Mouse (Mus musculus) lung, postnatal 14 days (tissue): ENCODE data around the gene Nploc4.
"Not testable (repeated sequence)": the region's sequence is repeated elsewhere in the genome, so short reads cannot be mapped to it uniquely, and the experiment has no call there.

Experiments used
- DNase-seq: peaks from one replicate; pipeline ENCODE4 v3.0.0; 2021

Gene Nploc4

GRCm38 (mm10) chr11:120377337-120377736, 60.2 kb downstream of the Nploc4 start:
- no peak for DNase-seq

DNA sequence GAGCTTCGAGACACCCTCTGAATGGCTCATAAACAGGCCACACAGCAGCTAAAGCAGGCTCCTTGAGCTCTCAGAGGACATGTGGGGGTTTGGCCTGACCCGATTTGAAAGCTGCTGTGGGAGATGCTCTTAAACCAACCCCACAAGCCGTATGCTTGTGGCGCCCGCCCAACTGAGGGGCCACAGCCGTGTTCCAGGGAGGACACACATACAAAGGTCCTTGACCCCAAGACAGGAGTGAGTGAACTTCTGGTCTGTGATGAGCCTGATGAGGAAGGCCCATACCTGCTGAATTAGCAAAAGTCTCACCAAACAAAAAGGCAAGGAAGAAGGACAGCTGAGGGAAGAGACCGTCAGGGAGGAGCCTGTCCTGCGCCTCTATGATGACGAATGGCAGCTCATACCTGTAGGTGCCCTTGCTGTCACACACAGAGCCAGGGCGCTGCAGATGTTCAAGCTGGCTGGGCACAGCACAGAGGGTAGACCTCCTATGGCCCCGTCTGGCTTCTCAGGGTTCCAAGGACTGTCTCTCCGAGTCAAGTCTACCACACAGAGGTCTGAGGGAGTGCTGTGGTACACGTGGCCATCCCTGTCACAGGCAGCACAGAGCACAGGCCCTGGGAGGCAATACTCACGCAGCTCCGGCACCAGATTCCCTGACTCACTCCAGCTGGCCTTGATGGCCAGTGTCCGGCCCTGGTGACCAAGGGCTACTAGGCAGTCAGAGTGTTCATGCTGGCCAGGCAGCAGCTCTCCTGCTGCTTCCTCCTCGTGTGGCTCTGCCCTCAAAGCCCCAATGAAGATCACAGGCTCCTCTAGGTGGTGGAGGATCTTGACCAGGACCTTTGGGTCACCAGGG, 61.0 kb downstream of the Nploc4 start:
- no peak for DNase-seq

DNA sequence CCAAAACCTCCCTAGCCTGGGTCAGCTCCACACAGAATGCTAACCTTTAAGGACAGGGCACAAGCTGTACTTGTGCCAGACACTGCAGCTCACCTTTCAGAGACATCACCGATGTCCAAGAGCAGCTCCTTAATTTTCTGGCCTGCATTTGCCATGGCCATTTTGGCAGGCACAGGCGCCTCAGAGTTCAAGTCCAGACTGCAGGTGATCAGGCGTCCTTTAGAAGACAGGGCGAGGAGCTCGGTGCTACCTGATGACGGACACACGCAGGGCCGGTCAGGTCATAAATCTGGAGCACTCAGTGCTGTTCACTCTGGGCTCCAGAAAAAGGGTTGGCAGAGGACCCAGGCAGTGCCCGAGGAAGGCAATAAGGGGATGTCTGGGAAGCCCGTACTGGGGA, 62.2 kb downstream of the Nploc4 start:
- DNase-seq, result no peak

DNA sequence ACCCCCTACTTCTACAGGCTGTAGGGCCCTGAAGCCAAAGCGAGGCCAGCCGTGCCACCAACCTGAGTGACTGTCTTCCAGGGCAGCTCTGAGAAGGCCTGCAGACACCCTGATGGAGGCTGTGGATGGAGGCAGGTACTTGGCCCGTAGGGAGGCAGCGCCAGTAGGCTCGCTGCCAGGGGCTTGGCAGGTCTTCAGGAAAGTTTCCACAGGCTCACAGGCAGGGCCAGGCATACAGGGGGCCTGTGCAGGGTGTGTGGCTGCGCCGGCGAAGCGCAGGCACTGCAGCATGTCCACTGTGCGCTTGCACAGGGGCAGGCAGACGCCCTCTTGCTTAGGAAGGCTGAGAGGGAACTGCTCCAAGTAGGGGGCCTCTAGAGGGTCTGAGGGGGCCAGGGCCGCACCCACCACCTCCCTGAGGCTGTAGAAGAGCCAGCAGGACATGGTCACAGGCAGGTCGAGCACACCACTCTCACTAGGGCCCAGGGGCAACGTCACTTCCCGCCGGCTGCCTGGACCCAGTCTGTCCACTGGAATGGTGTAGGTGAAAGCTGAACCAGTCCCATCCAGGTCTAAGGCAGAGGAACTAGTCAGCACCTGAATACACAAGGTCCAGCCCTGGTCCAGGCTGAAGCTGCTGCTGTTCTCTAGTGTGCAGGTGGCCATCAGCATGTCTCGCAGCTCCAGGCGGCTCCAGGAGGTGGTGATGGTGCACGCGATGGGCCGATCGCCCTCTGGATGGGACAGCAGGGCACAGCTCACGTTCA, 63.5 kb downstream of the Nploc4 start:
- DNase-seq, result peak; percentile 67

DNA sequence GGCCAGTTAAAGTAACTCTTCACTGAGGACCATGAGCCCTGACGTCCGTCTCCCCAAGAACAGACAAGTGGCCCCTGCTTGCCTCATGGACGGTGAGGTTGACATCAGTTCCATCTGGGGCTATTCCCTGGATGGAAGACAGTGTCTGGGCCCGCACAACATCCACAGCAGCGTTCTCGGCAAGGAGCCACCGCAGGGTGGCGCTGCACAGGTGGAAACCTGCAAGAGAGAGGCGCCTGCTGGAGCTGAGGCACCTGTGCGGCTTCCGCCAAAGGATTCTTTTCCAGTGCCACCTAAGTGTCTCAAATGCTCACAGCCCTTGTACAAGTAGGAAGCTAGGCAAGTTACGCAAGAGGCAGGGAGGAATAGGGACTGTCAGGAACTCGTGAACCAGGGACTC, 64.5 kb downstream of the Nploc4 start:
- DNase-seq, result no peak

DNA sequence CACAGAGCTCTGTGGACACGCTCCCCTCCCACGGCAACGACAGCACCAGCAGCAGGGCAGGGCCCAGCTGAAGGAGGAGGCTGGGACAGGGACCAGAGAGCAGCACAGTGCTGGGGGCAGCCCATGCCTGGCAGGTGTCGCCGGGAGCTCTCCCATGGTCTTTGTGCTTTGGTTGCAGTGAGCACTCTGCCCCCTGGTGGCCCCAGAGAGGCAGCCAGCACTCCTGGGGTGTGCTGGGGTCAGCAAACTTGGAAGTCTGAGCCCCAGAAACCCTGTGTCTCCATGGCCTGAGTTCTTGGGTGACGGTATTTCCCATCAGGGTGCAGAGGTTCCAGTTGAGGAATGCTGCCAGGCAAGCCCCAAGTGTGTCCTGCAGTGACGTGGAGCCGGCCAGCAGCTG, 67.9 kb downstream of the Nploc4 start:
- peak; percentile 80 for DNase-seq

DNA sequence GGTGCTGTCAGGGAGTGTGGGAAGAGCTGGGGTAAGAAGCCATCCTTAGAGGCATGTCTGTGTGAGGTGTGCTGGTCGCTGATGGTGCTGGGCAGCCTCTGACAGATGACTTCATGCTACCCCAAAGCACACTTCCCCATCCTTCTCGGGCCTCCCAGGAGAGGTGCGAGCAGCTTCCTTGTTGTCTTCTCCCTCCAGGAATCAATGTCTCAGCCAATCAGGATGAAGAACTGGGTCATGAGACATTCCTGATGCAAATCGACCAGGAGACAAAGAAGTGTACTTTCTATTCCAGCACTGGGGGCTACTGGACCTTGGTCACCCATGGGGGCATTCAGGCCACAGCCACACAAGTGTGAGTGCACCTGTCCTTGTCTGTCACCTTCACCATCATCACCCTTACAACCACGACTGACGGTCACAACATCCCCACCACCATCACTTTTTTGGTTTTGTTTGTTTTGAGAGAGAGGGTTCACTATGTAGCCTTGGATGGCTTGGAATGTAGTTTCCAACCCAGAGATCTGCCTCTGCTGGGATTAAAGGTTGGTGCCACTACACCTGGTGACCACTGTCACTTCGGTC, 71.0 kb downstream of the Nploc4 start:
- no peak for DNase-seq

GRCm38 (mm10) chr11:120362891-120363290, 74.6 kb downstream of the Nploc4 start:
- DNase-seq, result no peak

GRCm38 (mm10) chr11:120361295-120361694, 76.2 kb downstream of the Nploc4 start, which contains the start of gene Fscn2:
TSS of gene Fscn2 (plus strand) at chr11:120361534.
- DNase-seq, result no peak

- DNase-seq, result no peak
Observed at GRCm38 (mm10) chr11:120360755-120361154, 76.8 kb downstream of the Nploc4 start.

- no peak for DNase-seq
Observed at GRCm38 (mm10) chr11:120360062-120360461, 77.4 kb downstream of the Nploc4 start.

- no peak for DNase-seq
Observed at GRCm38 (mm10) chr11:120359391-120359790, 78.1 kb downstream of the Nploc4 start.

DNA sequence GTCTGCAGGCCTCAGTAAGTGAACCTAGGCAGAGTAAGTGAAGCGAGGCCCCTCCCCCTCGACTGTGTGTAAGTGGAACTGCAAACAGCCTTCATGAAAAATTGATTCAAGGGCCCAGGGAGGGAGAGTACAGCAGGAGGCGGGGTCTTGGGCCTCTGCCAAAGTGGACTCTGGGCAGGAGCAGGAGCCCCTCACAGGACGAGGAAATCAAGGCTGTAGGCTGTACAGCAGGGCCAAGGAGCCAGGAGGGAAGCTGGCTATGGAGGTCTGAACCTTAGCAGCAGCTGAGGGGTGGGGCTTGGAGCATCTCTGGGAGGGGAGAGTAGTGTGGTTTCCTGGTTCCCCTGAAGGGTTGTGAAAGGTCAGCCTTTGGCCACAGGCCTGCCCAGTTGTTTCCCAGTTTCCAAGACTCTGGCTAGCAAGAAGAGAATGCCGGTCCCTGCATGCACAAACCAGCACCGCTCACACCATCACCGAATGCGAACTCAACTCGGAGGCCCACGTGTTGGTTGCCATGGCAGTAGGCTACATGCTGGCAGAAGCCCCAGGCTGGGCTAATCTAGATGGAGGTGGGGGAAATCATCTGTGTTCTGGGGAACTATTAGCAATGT, 79.6 kb downstream of the Nploc4 start:
- peak; percentile 79 for DNase-seq

DNA sequence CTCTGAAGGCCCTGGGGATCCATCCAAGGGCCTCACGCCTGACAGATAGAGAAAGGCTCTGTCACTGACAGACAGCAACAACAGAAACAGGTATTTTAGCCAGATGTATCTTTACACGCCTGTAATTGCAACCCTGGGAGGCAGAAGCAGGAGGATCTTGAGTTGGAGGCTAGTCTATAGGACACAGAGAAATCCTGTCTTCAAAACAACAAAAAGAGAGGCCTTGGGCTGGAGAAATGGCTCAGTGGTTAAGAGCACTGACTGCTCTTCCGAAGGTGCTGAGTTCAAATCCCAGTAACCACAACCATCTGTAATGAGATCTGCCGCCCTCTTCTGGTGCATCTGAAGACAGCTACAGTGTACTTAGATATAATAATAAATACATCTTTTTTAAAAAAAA, 80.6 kb downstream of the Nploc4 start:
- DNase-seq, result no peak

- no peak for DNase-seq
Observed at GRCm38 (mm10) chr11:120356319-120356840, 81.1 kb downstream of the Nploc4 start.

DNA sequence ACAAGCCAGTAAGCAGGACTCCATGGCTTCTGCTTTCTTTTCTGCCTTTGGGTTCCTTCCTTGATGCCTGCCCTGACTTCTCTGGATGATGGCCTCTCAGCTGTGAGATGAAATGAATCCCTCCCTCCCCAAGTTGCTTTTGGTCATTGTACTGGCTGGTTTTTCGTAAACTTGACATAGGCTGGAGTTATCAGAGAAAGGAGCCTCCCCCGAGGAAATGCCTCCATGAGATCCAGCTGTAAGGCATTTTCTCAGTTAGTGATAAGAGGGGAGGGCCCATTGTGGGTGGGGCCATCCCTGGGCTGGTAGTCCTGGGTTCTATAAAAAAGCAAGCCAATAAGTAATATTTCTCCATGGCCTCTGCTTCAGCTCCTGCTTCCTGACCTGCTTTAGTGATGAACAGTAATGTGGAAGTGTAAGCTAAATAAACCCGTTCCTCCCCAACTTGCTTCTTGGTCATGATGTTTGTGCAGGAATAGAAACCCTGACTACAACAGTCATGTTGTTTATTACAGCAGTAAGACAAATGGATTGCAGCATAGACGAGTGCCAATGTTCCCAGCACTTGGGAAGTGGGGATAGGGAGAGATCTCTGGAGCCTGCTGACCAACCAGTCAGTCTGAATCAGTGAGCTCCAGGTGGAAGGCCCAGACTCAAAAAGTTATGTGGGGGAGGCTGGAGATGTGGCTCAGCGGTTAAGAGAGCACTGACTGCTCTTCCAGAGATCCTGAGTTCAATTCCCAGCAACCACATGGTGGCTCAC, 82.0 kb downstream of the Nploc4 start:
- DNase-seq, result no peak

GRCm38 (mm10) chr11:120354304-120355276, 82.9 kb downstream of the Nploc4 start:
- DNase-seq, result no peak

- peak; percentile 91 for DNase-seq
Observed at GRCm38 (mm10) chr11:120353500-120354303, 83.8 kb downstream of the Nploc4 start.

DNA sequence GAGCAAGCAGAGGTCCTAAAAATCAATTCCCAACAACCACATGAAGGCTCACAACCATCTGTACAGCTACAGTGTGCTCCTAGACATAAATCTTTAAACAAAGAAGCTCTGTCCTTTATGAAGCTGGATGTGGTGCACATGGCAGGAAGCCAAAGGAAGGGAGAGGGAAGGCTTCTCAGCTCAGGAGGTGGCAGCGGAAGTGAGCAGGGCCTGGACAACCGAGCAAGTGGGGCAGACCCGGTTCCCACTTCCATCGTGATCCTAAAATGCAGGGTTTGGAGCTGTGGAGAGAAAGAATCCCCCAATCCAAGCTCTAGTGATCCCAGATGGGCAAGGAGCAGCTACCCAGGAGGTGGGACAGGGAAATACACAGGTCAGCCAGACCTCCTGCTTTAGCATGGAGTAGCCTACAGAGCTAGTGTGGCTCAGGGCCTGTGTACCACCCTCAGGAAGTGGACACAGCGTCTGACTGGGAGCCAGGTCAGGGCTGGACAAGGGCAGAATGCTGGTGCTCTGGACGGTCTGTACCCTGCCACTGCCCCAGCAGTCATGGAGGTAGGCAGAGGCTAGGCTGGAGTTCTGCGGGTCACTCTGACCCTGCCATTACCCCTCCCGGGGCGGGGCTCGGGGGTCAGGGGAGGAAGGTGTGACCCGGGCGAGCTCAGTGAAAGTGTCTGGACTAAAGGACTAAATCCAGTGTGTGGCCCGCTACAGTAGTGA, 84.8 kb downstream of the Nploc4 start:
- peak; percentile 55 for DNase-seq

DNA sequence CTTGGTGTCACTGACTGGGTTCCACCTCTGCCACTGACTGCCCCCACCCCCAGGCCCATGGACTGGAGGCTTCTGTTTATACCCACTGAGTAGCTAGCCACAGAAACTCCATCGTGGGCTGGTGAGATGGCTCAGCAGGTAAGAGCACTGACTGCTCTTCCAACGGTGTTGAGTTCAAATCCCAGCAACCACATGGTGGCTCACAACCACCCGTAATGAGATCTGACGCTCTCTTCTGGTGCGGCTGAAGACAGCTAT, 85.5 kb downstream of the Nploc4 start:
- not testable (repeated sequence) for DNase-seq
